Mouse (Mus musculus) liver, adult (tissue): ENCODE measurements around the gene Actrt2.

ENCODE experiments used
- GATA4 ChIP-seq: IDR thresholded peaks from 2 replicates; pipeline ENCODE4 v1.6.1; 2014; ENCODE audit warnings: mild to moderate bottlenecking, low read length; ENCODE audit not compliant: insufficient replicate concordance

Actrt2 gene

GRCm38 (mm10) chr4:154698021-154698590 lies 30.4 kb upstream of the Actrt2 start:
- no peak for TF ChIP-seq GATA4

- no peak for TF ChIP-seq GATA4
Measured at GRCm38 (mm10) chr4:154697476-154697875, 29.8 kb upstream of the Actrt2 start.

GRCm38 (mm10) chr4:154696552-154696951 lies 28.9 kb upstream of the Actrt2 start:
- TF ChIP-seq GATA4: no peak

GRCm38 (mm10) chr4:154696146-154696545 lies 28.5 kb upstream of the Actrt2 start:
- TF ChIP-seq GATA4: no peak

GRCm38 (mm10) chr4:154694361-154694760 lies 26.7 kb upstream of the Actrt2 start:
- TF ChIP-seq GATA4: no peak

GRCm38 (mm10) chr4:154693348-154694015 lies 25.8 kb upstream of the Actrt2 start:
- no peak for TF ChIP-seq GATA4

GRCm38 (mm10) chr4:154683068-154683752 lies 15.5 kb upstream of the Actrt2 start:
- no peak for TF ChIP-seq GATA4

GRCm38 (mm10) chr4:154682311-154682710 lies 14.6 kb upstream of the Actrt2 start:
- no peak for TF ChIP-seq GATA4

- TF ChIP-seq GATA4: no peak
Measured at GRCm38 (mm10) chr4:154675441-154676000, 7.9 kb upstream of the Actrt2 start.

GRCm38 (mm10) chr4:154674966-154675365 lies 7.3 kb upstream of the Actrt2 start:
- TF ChIP-seq GATA4: no peak

GRCm38 (mm10) chr4:154674541-154674940 lies 6.9 kb upstream of the Actrt2 start:
- no peak for TF ChIP-seq GATA4

- no peak for TF ChIP-seq GATA4
Measured at GRCm38 (mm10) chr4:154673986-154674385, 6.3 kb upstream of the Actrt2 start.

GRCm38 (mm10) chr4:154672027-154672426 lies 4.4 kb upstream of the Actrt2 start:
- no peak for TF ChIP-seq GATA4

- TF ChIP-seq GATA4: no peak
Measured at GRCm38 (mm10) chr4:154671232-154671912, 3.7 kb upstream of the Actrt2 start.

- TF ChIP-seq GATA4: no peak
Measured at GRCm38 (mm10) chr4:154662681-154663215, 4.9 kb downstream of the Actrt2 start.
